Mouse (Mus musculus): ENCODE data around the gene Mpi. TPM values are rescaled to one million over a fixed set of nuclear protein-coding genes. Genes with fewer than 3 reads are reported as not detected.

Gene Mpi
- polyA plus RNA-seq, 1 experiment from 2014 or later, result 53.3 TPM

DNA sequence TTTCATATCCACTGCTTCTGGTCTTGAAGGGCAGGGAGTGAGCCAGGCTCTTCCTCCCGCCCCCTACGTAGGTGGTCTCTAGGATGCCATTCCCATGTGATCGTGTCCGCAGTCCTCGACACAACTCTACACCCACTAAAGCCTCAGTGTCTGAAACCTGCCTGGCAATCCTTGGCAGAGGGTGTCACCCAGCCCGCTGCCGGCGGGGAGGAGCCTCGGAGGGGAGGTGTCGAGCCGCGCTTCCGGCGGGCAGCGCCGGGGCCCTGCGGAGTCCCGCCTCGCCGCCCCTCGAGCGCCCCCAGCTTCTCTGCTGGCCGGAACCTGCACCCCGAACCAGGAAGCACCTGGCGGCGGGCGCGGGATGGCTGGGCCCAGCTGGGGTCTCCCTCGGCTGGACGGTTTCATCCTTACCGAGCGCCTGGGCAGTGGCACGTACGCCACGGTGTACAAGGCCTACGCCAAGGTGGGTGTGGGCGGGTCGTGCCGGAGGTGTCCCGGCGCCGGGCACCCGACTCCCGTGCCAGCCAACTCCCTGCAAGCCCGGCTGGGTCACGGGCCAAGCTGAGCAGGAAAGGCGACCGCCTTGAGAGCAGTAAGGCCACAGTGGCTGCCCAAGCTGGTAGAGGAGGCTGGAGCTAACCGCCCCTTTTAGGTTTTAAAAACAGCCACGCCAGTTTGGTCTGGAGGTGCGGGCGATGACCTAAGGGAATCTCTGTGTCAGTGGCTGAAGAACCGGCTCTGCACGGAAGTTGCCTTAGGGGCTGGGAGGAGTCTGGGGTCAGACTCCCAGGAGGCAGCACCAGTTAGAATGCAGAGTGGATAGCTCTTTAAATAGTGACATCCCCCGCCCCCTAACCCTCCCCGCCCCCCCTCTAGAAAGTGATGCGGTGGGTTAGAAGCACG lies 36.9 kb upstream of the Mpi start, which contains the start of gene Ulk3:
Gene Ulk3 (plus strand): TSS at position 229 of the 903 bp plus-strand sequence.
- Histone ChIP-seq H3K27ac (peak within 1 kb of the TSS; percentile 94), H3K9me3 (replicated peaks) (no peaks in the 10 kb centered on the region), H3K9ac (peak within 1 kb of the TSS; percentile 70), H3K4me2 (peak within 1 kb of the TSS; percentile 95), H3K4me1 (peaks cover 37% of the 10 kb centered on the region), H3K27me3 (no peaks in the 10 kb centered on the region), H3K4me3 (replicated peaks) (peak within 1 kb of the TSS; percentile 87), H3K36me3 (peaks cover 49% of the 10 kb centered on the region)
- WGBS, result under 1% methylated on average over 58 of the region's 58 CpGs
- peak; percentile 81 for ATAC-seq (replicated peaks; ENCODE audit: low FRiP score)

DNA sequence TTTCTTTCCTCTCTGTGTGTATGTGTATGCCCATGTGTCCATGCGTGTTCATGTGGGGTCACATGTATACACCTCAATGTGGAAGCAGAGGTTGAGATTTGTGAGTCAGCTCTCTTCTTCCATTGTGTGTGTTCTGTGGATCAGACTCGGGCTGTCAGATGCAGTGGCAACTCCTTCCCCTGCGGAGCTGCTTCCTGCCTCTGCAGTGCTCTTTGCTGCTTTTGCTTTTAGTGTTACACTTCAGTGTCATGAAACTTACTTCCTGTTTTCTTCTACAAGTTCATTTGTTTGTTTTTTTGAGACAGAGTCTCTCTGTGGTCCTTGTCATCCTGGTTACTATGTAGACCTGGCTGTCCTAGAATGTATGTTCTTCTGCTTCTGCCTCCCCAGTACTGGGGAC lies 32.4 kb upstream of the Mpi start:
- Histone ChIP-seq H3K4me3 (replicated peaks) (no peak overlapping the region), H3K9ac (no peak overlapping the region), H3K4me2 (no peak overlapping the region), H3K36me3 (peaks cover 80% of the 10 kb centered on the region), H3K27me3 (no peaks in the 10 kb centered on the region), H3K4me1 (peaks cover 11% of the 10 kb centered on the region), H3K9me3 (replicated peaks) (no peaks in the 10 kb centered on the region), H3K27ac (no peak overlapping the region)
- ATAC-seq (replicated peaks; ENCODE audit: low FRiP score), result no peak
- 82% methylated on average over 3 of the region's 3 CpGs for WGBS

DNA sequence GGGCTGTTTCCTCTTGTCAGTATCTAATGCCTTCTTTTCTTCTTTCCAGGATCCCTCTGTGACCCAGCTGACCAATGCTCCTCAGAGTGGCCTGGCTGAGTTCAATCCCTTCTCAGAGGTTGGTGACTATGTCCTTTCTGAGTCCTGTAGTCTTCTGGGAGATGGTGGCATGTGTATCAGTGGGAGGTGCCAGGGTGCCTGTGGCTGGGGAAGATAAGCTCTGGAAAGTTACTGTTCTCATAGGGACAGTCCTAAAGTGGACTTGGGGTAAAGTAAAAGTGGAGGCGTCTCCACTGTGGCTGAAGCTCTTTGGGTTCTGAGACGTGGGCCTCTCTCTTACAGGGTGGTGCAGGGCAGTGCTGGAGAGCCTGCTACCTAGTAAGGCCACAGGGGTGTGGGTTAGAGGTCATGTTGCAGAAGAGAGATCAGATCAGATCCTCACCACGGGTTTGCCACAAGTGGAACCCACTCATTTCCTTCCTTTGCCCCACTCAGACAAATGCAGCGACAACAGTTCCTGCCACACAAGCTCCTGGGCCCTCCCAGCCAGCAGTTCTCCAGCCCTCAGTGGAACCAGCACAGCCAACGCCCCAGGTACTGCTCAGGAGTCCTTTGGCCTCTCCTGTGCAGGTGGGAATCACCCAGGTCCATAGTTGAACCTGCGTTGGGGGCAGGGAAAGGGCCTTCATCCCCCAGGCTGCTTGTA lies 24.7 kb upstream of the Mpi start:
- Histone ChIP-seq H3K9me3 (replicated peaks) (no peaks in the 10 kb centered on the region), H3K4me3 (replicated peaks) (no peak overlapping the region), H3K4me1 (no peaks in the 10 kb centered on the region), H3K4me2 (no peak overlapping the region), H3K27me3 (no peaks in the 10 kb centered on the region), H3K36me3 (peaks cover 62% of the 10 kb centered on the region), H3K27ac (no peak overlapping the region), H3K9ac (no peak overlapping the region)
- ATAC-seq (replicated peaks; ENCODE audit: low FRiP score), result no peak
- WGBS, result 88% methylated on average over 6 of the region's 6 CpGs

DNA sequence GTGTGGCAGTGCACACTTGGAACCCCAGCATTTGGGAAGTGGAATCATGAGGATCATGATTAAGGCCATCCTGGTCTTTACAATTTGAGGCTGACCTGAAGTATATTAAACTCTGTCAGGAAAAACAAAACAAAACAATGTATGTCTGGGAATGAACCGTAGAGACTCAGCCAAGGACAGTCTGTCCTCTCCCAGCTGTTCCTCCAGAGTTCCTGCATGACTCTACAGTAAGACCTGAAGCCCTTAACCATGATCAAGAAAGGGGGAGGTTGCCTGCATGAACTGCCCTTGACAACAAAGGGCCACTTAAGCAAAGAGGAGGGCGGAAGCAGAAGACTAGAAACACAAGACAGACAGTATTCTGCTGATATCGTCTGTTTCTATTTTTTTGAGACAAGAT lies 23.0 kb upstream of the Mpi start:
- H3K4me3 ChIP-seq (replicated peaks), result no peak overlapping the region
- 78% methylated on average over 3 of the region's 3 CpGs for WGBS
- H3K4me2 ChIP-seq, result no peak overlapping the region
- no peak for ATAC-seq (replicated peaks; ENCODE audit: low FRiP score)
- H3K4me1 ChIP-seq, result no peaks in the 10 kb centered on the region
- peaks cover 58% of the 10 kb centered on the region for H3K36me3 ChIP-seq
- no peak overlapping the region for H3K9ac ChIP-seq
- H3K27ac ChIP-seq, result no peak overlapping the region
- no peaks in the 10 kb centered on the region for H3K9me3 ChIP-seq (replicated peaks)
- H3K27me3 ChIP-seq, result no peaks in the 10 kb centered on the region

DNA sequence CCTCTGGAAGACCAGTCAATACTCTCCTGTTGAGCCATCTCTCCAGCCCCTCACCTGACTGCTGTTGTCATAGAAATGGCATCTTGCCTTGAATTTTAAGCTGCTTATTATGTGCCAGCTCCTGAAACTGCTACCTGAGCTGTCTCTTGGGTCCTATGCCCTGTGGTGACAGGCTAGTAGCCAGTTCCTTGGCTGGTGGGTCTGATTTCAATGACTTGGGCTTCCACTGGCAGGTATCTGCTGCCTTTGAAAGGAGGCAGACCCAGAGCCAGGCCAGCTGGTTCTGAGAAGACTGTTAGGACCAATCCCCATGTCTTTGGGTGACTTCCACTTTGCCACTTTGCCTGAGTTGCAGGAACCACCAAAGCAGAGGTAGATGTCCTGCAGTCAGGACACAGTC lies 21.8 kb upstream of the Mpi start:
- no peaks in the 10 kb centered on the region for H3K9me3 ChIP-seq (replicated peaks)
- H3K27me3 ChIP-seq, result no peaks in the 10 kb centered on the region
- ATAC-seq (replicated peaks; ENCODE audit: low FRiP score), result no peak
- H3K36me3 ChIP-seq, result peaks cover 57% of the 10 kb centered on the region
- no peak overlapping the region for H3K4me3 ChIP-seq (replicated peaks)
- no peak overlapping the region for H3K9ac ChIP-seq
- no peak overlapping the region for H3K27ac ChIP-seq
- H3K4me2 ChIP-seq, result no peak overlapping the region
- H3K4me1 ChIP-seq, result no peaks in the 10 kb centered on the region

DNA sequence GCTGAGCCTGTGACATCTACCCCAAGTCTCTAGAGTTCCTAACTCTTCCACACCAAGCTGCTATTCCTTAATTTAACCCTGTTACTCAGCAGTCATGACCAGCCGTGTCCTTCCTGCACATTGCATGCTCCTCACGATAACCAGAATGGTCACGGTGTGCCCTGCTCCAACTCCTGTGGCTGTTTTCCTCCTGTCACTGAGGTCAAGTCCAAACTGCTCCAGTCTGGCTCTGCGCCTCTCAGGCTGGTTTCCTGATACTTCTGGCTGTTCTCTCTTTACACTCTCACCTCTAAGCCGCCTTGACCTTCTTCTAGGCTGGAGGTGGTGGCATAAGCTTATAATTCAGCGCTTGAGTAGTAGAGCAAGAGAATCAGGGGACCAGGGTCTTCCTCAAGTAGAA lies 15.9 kb upstream of the Mpi start:
- Histone ChIP-seq H3K4me1 (peaks cover 31% of the 10 kb centered on the region), H3K4me3 (replicated peaks) (no peak overlapping the region), H3K27ac (no peak overlapping the region), H3K9ac (no peak overlapping the region), H3K4me2 (no peak overlapping the region), H3K36me3 (peaks cover 43% of the 10 kb centered on the region), H3K27me3 (no peaks in the 10 kb centered on the region), H3K9me3 (replicated peaks) (no peaks in the 10 kb centered on the region)
- WGBS, result 93% methylated on average over 6 of the region's 6 CpGs
- ATAC-seq (replicated peaks; ENCODE audit: low FRiP score), result no peak

DNA sequence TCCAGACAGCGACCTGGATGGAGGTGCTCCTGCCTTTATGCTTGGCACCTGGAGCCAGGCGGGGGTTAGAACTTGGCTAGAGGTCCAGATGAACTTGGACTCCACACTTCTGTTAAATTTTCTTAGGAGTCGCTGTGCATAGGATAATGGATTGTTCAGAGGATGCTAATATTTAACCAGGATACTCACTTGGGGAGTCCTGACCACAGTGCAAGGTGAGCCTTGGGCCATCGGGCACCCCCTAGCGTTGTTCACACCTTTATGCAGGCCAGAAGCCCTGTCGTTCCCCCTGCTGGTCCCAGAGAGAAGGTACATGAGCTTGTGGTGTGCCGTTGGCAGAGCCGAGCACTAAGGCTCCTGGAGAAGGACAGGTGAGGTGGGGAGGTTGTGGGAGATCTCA lies 14.3 kb upstream of the Mpi start:
- Histone ChIP-seq H3K4me3 (replicated peaks) (no peak overlapping the region), H3K4me1 (peaks cover 47% of the 10 kb centered on the region), H3K27ac (peak overlapping the region; percentile 77; the same call in 1 of the 2 replicates), H3K36me3 (peaks cover 37% of the 10 kb centered on the region), H3K9ac (no peak overlapping the region), H3K9me3 (replicated peaks) (no peaks in the 10 kb centered on the region), H3K4me2 (no peak overlapping the region), H3K27me3 (no peaks in the 10 kb centered on the region)
- WGBS, result 55% methylated on average over 8 of the region's 8 CpGs
- ATAC-seq (replicated peaks; ENCODE audit: low FRiP score), result peak; percentile 63

DNA sequence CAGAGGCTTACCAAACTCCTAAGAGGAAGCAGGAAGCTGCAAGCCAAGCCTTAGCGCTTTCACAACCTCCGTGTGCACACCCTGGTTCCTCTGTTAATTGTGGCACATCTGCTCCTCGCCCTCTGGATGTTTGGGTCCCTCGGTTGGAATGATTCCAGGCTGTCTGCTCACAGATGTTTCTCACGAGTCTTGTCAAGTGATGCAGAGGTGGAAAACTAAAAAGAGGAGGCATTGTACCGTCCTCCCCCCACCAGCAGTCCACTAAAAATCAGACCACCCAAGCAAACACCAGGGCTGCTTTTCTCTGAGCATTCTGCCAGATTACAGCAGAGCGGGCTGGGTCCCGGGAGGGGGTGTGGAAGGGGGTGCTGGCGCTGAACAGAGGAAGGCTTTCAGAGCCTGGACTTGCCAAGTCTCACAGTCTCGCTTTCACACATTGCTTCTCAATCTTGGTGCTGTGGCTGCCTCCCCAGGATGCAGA lies 13.2 kb upstream of the Mpi start:
- no peak overlapping the region for H3K9ac ChIP-seq
- peaks cover 55% of the 10 kb centered on the region for H3K4me1 ChIP-seq
- H3K27me3 ChIP-seq, result no peaks in the 10 kb centered on the region
- WGBS, result 44% methylated on average over 10 of the region's 10 CpGs
- H3K4me2 ChIP-seq, result no peak overlapping the region
- H3K9me3 ChIP-seq (replicated peaks), result no peaks in the 10 kb centered on the region
- no peak overlapping the region for H3K4me3 ChIP-seq (replicated peaks)
- H3K36me3 ChIP-seq, result peaks cover 28% of the 10 kb centered on the region
- ATAC-seq (replicated peaks; ENCODE audit: low FRiP score), result no peak
- H3K27ac ChIP-seq, result peak overlapping the region; percentile 77

DNA sequence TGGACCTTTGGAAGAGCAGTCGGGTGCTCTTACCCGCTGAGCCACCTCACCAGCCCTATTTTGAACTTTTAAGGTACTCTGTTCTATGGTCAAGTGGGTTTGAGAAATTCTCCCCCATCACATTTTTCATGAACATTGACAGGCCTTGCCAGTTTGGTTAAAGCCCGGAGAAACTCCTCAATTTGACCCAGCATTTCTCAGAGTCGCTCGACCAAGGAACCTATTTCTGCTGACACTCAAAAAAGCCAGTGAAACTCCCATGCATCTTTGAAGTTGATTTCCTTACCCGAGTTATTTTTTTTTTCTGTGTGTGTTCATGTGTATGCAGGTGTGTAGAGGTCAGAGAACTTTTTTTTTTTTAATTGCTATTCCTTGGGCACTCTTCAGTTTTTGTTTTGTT lies 12.0 kb upstream of the Mpi start:
- H3K36me3 ChIP-seq, result peaks cover 17% of the 10 kb centered on the region
- no peak overlapping the region for H3K4me3 ChIP-seq (replicated peaks)
- no peaks in the 10 kb centered on the region for H3K27me3 ChIP-seq
- WGBS, result 55% methylated on average over 6 of the region's 6 CpGs
- no peaks in the 10 kb centered on the region for H3K9me3 ChIP-seq (replicated peaks)
- H3K27ac ChIP-seq, result peak overlapping the region; percentile 77
- H3K4me2 ChIP-seq, result no peak overlapping the region
- no peak for ATAC-seq (replicated peaks; ENCODE audit: low FRiP score)
- H3K4me1 ChIP-seq, result peaks cover 60% of the 10 kb centered on the region
- no peak overlapping the region for H3K9ac ChIP-seq

DNA sequence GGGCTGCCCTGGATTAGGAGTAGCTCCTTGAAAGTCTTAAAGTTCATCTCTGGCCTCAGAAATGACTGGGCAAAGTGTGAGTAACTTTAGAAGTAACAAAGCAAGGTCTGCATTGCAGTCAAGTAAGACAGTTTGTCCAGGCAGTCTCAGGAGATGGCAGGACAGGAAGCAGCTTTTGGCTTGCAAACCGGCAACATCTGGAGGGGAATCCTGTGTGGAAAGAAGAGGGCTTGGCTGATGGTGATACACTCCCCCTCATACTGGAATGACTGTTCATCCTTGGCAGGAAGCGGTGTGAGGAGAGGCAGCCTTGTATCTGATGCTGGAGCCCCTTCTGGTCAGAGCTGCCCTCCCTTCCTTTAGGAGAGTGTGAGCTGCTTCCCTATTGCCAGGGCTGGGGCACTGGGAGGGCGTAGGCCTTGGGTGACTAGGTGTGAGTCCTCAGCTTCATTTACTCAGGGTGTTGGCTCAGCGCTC lies 10.4 kb upstream of the Mpi start:
- peaks cover 2% of the 10 kb centered on the region for H3K36me3 ChIP-seq
- peaks cover 60% of the 10 kb centered on the region for H3K4me1 ChIP-seq
- no peak overlapping the region for H3K4me3 ChIP-seq (replicated peaks)
- H3K27me3 ChIP-seq, result no peaks in the 10 kb centered on the region
- H3K4me2 ChIP-seq, result peak overlapping the region; percentile 79
- no peak for ATAC-seq (replicated peaks; ENCODE audit: low FRiP score)
- peak overlapping the region; percentile 77 for H3K27ac ChIP-seq
- 0 out of 2 replicates have a peak overlapping the region, but pooled peaks have one; percentile 1 for H3K9ac ChIP-seq
- 50% methylated on average over 4 of the region's 4 CpGs for WGBS
- no peaks in the 10 kb centered on the region for H3K9me3 ChIP-seq (replicated peaks)

DNA sequence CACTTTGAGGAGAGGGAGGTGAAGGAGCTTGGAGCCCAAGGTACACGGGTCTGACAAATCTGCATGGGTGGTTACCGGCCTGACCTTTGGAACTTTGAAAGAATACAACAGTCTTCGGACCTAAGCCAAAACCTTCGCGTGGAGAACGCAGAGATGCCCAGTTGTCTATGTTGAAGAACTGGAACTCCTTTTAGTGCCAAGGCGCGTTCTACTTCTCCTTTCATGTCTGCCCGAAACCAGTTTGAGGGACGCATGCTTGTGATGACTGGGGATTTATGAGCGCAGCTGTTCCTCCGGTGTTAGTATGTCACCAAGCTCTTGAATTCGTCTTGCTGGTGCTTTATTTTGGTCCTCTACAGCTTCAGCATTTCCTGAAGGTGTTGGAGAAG lies 9.1 kb upstream of the Mpi start:
- Histone ChIP-seq H3K27ac (peak overlapping the region; percentile 82), H3K4me1 (peaks cover 55% of the 10 kb centered on the region)

More for the DNA sequence above, 9.1 kb upstream of the Mpi start:
- no peaks in the 10 kb centered on the region for H3K9me3 ChIP-seq (replicated peaks)
- H3K4me3 ChIP-seq (replicated peaks), result peak overlapping the region; percentile 83
- no peak for ATAC-seq (replicated peaks; ENCODE audit: low FRiP score)
- peak overlapping the region; percentile 79 for H3K4me2 ChIP-seq
- H3K9ac ChIP-seq, result 0 out of 2 replicates have a peak overlapping the region, but pooled peaks have one; percentile 70
- 70% methylated on average over 13 of the region's 13 CpGs for WGBS
- H3K36me3 ChIP-seq, result no peaks in the 10 kb centered on the region
- no peaks in the 10 kb centered on the region for H3K27me3 ChIP-seq

All from kidney, embryonic 15.5 days (tissue).